Mouse (Mus musculus): ENCODE measurements around the gene Mrnip. TPM values are rescaled to one million over a fixed set of nuclear protein-coding genes. Genes with fewer than 3 reads are reported as not detected.

The Mrnip gene
- total RNA-seq, 2 experiments from 2014 or later = 16.5 to 20.0 TPM

DNA sequence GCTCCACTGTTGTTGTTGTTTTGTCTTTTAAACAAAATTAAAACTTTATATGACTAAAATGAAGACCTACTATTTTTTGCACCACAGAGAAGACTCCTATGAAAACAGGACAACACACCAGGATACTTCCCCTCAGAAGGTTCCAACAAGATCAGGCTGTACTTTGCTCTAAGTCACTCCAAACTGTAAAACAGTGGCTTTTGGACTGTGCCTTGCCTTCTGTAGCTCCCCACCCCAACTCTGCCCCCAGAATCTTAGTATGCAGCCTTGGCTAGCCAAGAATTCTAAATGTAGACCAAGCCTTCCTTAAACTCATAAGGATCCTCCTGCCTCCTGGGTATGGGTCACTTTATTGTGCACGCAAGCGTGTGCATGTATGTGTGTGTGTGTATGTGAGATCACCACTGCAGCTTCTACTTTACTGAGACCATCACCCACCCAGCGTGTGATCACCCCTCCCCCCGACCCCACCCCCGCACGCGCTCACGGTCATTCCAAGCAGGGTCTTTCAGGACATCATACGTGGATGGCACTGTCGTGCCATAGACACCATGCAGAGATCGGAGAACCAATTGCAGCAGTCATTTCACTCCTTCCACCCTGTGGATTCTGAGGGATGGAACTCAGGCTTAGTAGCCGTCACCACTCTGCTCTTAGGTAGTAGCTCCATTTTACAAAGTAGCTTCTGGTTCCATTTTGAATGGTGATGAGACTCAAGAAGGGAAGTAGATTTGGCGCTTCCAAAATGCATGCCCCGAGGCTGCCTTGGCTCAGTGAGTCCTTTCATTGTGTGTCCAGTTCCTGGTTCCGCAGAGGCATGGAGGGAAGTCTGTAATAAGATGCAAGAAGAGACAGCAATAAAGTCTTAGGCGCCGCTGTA, 49.8 kb downstream of the Mrnip start:
- ATAC-seq (replicated peaks; ENCODE audit: poor library complexity) = no peak

- ATAC-seq (replicated peaks; ENCODE audit: poor library complexity) = peak; percentile 80
Measured at GRCm38 (mm10) chr11:50224671-50225530, 50.7 kb downstream of the Mrnip start.

GRCm38 (mm10) chr11:50225611-50226378, 51.6 kb downstream of the Mrnip start:
- no peak for ATAC-seq (replicated peaks; ENCODE audit: poor library complexity)

GRCm38 (mm10) chr11:50226406-50226805, 52.2 kb downstream of the Mrnip start:
- no peak for ATAC-seq (replicated peaks; ENCODE audit: poor library complexity)

GRCm38 (mm10) chr11:50227226-50227625, 53.0 kb downstream of the Mrnip start:
- ATAC-seq (replicated peaks; ENCODE audit: poor library complexity) = no peak

DNA sequence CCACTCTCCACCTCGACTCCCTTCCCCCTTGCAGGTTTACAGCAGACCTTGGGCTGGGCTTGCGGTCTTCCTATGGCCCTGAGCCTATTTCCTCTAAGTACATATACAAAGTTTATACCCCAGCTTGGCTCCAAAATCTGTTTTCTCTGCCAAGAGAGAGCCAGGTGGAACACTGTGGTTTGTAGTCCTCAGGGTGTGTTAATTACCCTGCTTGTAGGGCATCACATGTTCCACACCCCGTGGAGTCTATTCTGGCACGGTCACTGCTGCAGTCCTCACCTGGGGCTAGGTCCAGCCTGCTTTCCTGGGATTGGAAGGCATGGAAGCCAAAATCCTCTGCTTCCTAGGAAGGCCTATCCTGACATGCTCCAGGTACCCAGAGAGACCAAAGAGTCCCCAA, 53.5 kb downstream of the Mrnip start:
- no peak for ATAC-seq (replicated peaks; ENCODE audit: poor library complexity)

GRCm38 (mm10) chr11:50228772-50229171, 54.5 kb downstream of the Mrnip start:
- no peak for ATAC-seq (replicated peaks; ENCODE audit: poor library complexity)

DNA sequence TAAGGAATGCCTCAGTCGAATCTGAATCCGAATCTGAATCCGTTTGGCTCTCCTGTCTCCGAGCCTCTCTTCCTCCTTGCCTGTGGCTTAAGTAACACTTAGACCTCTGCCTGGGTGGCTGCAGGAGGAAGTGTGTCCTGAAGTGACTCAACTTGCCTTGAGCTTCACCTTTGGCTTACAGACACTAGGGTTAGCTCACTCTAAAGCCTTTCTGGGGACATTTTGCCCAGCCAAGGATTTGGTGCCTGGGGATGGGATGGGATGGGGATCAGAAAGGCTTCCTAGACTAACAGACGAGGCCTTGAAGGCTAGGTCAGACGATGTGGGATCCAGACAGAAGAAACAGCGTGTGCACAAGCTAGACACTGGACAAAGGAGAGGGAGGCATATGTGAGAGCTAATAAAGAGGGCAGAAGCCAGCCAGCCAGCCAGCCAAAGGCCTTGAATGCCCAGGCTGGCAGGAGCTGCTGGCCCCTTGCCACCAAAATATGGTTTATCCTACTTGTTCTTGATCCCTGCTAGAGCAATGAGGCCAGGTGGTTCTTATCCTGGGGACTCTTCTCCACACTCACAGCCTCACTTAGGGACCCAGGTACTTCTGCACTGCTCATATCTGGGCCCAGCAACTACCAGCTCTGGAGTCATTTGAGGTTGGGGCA, 55.1 kb downstream of the Mrnip start:
- no peak for ATAC-seq (replicated peaks; ENCODE audit: poor library complexity)

DNA sequence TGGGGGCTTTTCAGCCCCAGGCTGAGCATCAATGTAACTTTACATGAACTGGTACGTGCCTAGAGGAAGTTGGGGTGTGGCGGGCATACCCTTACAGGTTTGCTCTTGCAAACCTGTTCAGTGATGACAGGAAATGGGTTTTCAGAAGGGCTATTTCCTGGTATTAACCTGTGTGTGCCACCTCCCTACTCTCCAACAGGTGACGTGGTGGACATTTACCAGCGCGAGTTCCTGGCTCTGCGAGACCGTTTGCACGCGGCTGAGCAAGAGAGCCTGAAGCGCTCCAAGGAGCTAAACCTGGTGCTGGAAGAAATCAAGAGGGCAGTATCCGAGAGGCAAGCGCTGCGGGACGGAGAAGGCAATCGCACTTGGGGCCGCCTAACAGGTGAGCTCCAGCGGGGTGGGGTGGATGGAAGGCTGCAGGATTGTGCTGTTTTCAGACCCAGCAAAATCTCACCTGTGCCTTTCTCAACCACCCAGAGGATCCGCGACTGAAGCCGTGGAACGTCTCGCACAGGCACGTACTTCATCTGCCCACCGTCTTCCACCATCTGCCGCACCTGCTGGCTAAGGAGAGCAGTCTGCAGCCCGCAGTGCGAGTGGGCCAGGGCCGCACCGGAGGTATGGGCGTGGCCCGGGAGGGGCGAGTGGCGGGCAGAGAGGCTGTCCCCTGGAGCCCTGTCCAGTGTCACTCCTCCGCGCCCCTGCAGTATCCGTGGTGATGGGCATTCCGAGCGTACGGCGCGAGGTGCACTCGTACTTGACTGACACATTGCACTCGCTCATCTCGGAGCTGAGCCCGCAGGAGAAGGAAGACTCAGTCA, 56.4 kb downstream of the Mrnip start:
- ATAC-seq (replicated peaks; ENCODE audit: poor library complexity) = no peak

DNA sequence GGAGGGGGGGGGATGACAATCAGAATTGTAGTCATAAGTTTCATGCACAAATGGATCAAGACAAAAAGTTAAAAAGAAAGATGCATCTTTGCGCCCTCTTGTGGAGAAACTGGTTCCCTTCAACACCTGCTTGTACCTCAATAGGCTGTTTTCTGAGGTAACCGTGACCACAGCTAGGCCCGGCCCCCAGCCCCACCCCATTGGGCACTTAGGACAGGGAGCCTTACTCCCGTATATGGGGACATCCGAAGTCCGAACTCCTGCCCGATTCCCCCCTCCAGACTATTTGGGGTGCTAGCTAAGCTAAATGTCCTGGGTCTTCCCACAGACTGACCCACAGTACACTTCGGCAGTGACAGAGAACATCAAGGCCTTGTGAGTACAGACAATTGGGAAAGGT, 57.2 kb downstream of the Mrnip start:
- peak; percentile 47 for ATAC-seq (replicated peaks; ENCODE audit: poor library complexity)

GRCm38 (mm10) chr11:50233022-50233421, 58.8 kb downstream of the Mrnip start:
- ATAC-seq (replicated peaks; ENCODE audit: poor library complexity) = peak; percentile 42

GRCm38 (mm10) chr11:50233993-50234392, 59.7 kb downstream of the Mrnip start:
- ATAC-seq (replicated peaks; ENCODE audit: poor library complexity) = no peak

GRCm38 (mm10) chr11:50234606-50235005, 60.4 kb downstream of the Mrnip start:
- ATAC-seq (replicated peaks; ENCODE audit: poor library complexity) = no peak

DNA sequence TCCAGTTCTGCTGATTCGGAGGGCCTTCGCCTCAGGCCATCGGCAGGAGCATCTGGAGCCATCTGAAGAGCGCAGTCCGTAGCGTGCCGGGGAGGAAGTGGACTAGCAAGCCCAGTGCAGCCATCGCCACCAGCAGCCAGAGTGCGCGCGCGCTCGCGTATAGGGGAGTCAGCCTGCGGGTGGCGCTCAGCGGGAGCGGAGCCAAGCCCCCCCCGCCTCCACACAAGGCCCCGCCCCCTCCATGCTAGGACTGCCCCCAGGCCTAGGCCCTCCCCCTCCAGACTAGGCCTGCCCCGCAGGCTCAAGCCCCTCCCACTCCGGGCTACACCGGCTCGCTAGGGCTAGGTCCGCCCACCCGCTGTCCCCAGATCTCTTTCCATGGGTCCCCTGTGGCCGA, 62.3 kb downstream of the Mrnip start:
- peak; percentile 63 for ATAC-seq (replicated peaks; ENCODE audit: poor library complexity)

GRCm38 (mm10) chr11:50236937-50237835, 62.9 kb downstream of the Mrnip start:
- ATAC-seq (replicated peaks; ENCODE audit: poor library complexity) = no peak

DNA sequence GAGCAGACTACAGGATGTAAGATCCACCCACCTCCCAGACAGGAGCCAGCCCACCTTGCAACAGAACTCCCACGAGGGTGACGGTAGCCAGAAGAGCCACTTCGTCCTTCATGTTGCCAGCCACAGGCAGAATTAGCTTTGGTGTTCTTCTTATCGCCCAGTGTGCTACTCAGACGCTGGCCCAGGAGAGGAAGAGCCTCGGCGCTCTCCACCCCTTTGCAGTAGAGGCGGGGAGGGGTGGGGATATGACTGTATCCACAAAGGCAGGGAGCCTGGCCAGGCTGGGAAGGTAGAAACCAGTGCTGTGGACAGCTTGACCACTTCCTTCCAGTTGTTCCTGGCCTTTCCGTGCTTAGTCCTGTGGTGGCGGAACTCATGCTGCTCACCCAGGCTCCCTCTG, 64.1 kb downstream of the Mrnip start, which contains the start of gene Ltc4s:
Gene Ltc4s, minus strand, starts transcription at position 293 of the 400 bp plus-strand sequence.
- peak; percentile 45 for ATAC-seq (replicated peaks; ENCODE audit: poor library complexity)

- peak; percentile 12 for ATAC-seq (replicated peaks; ENCODE audit: poor library complexity)
Measured at GRCm38 (mm10) chr11:50238821-50239791, 64.9 kb downstream of the Mrnip start.

Data from megakaryocyte progenitor cell, adult 5-6 weeks (primary cell).